Mouse (Mus musculus) limb, embryonic 14.5 days (tissue): ENCODE data around the gene Aldh3a1. TPM values are rescaled to one million over a fixed set of nuclear protein-coding genes. Genes with fewer than 3 reads are reported as not detected.
A peak's percentile ranks its signal among the peaks of the same experiment; 100 is the strongest.
"Not testable (repeated sequence)": the region's sequence is repeated elsewhere in the genome, so short reads cannot be mapped to it uniquely, and the experiment has no call there.

ENCODE experiments used
- ATAC-seq: fragments of 200-750 bp; cut with Nextera tagmentation; 2 replicates; pipeline ENCODE4 v1.8.0; 2017; ENCODE audit warnings: low read depth, moderate number of reproducible peaks, moderate TSS enrichment; ENCODE audit not compliant: low FRiP score
- DNase-seq: peaks from one replicate; pipeline ENCODE4 v3.0.0-alpha.2; 2015; ENCODE audit warnings: low spot score
- H3K27ac ChIP-seq: fragments of 300-500 bp; sonication (generic); replicated peaks from 2 replicates; pipeline ENCODE4 v1.5.1; 2014; ENCODE audit warnings: low read depth, mild to moderate bottlenecking, low read length, moderate library complexity, mixed read lengths
- H3K27me3 ChIP-seq: fragments of 300-500 bp; sonication (generic); 2 replicates; pipeline ENCODE4 v1.6.1; 2014; ENCODE audit warnings: low read length, mixed read lengths; ENCODE audit not compliant: control insufficient read depth, insufficient read depth
- H3K36me3 ChIP-seq: fragments of 300-500 bp; sonication (generic); 2 replicates; pipeline ENCODE4 v1.6.1; 2014; ENCODE audit warnings: mild to moderate bottlenecking, low read length, moderate library complexity, mixed read lengths; ENCODE audit not compliant: control insufficient read depth, insufficient read depth
- H3K4me1 ChIP-seq: fragments of 300-500 bp; sonication (generic); 2 replicates; pipeline ENCODE4 v1.6.1; 2014; ENCODE audit warnings: antibody characterized with exemption, low read length, mixed read lengths; ENCODE audit not compliant: control insufficient read depth, insufficient read depth
- H3K4me2 ChIP-seq: fragments of 300-500 bp; sonication (generic); replicated peaks from 2 replicates; pipeline ENCODE4 v1.6.1; 2014; ENCODE audit warnings: low read depth, mild to moderate bottlenecking, low read length, moderate library complexity; ENCODE audit not compliant: severe bottlenecking
- H3K4me3 ChIP-seq: fragments of 300-500 bp; sonication (generic); replicated peaks from 2 replicates; pipeline ENCODE4 v1.5.1; 2014; ENCODE audit warnings: low read length
- H3K9ac ChIP-seq: fragments of 300-500 bp; sonication (generic); 2 replicates; pipeline ENCODE4 v1.6.1; 2014; ENCODE audit warnings: mild to moderate bottlenecking, low read depth, low read length, moderate library complexity; ENCODE audit not compliant: severe bottlenecking
- H3K9me3 ChIP-seq: fragments of 300-500 bp; sonication (generic); 2 replicates; pipeline ENCODE4 v1.6.1; 2016; ENCODE audit warnings: low read length; ENCODE audit not compliant: control insufficient read depth
- POLR2A ChIP-seq: fragments of 200-500 bp; IDR thresholded peaks from 2 replicates; pipeline ENCODE4 v1.8.0; 2012; ENCODE audit warnings: inconsistent platforms, mild to moderate bottlenecking, moderate library complexity, borderline replicate concordance; ENCODE audit not compliant: insufficient read depth, insufficient read length; ENCODE audit errors: extremely low read depth
- WGBS: fragments of 180-500 bp; shearing (Covaris S2); extraction: QIAGEN DNeasy Blood & Tissue Kit; methylation state at CpG from one replicate; pipeline ENCODE4 v1.1.7; 2014; 5-methylcytosine and 5-hydroxymethylcytosine counted together
- polyA plus RNA-seq, 2 experiments: library from polyadenylated mRNA; depleted of rRNA in 1 of 2; stranded (reverse) in 1 of 2; unstranded in 1 of 2; fragments of >200 nt; fragmentation: Nextera tagmentation in 1 of 2; extraction: Ambion mirVana in 1 of 2; gene quantifications; 2 replicates each; pipeline versions ENCODE4 v1.2.1 to v1.2.3; 2012 to 2014

Gene Aldh3a1
- polyA plus RNA-seq, 2 experiments = 0.47 to 0.70 TPM

DNA sequence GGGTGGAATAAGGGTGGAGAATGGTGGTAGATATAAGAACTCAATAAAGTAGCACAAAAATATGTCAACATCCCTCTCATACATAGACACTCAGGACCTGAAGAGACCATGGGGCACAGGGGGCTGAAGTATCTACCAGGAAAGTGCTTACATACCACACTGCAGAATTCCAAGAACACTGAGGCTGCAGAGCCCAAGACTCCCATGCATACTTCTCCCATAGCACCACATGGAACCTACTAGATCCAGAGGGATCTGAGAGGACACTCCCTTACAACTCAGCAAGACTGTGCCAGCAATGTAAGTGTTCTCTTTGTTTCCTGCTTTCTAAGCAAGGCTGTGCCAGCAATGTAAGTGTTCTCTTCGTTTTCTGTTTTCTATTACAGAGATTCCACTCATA is 23.5 kb upstream of the Aldh3a1 start:
- Histone ChIP-seq H3K4me2 (no peak overlapping the region), H3K9me3 (peaks cover 4% of the 10 kb centered on the region; the same call in 1 of the 2 replicates), H3K9ac (no peak overlapping the region), H3K36me3 (no peaks in the 10 kb centered on the region), H3K27ac (0 out of 2 replicates have a peak overlapping the region, but pooled peaks have one; percentile 1), H3K4me3 (no peak overlapping the region), H3K4me1 (peaks cover 14% of the 10 kb centered on the region; the same call in 1 of the 2 replicates), H3K27me3 (no peaks in the 10 kb centered on the region)
- DNase-seq (no peak), ATAC-seq (no peak)
- no peak for TF ChIP-seq POLR2A
- 63% methylated on average over 1 of the region's 1 CpGs for WGBS

DNA sequence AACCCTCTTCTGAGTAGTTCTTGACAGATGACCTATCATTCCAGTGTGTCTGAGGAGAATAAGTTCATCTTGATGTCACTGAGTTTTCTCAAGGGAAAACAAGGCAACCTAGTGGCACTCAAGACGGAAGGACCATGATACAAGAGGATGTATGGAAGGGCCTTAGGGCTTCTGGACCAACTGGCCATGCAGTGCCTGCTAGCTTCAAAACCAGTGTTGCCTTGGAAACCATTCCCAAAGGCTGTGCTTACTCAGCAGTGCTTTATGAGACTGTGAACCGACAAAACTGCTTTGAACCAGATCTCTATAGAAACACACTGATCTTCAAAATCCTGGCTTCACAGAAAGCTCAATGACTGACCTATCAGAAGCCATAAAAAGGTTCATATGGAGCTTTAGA is 16.6 kb upstream of the Aldh3a1 start:
- H3K36me3 ChIP-seq = no peaks in the 10 kb centered on the region
- no peak for DNase-seq
- no peak for ATAC-seq
- H3K4me3 ChIP-seq = no peak overlapping the region
- H3K4me2 ChIP-seq = no peak overlapping the region
- H3K4me1 ChIP-seq = no peaks in the 10 kb centered on the region
- H3K9me3 ChIP-seq = peaks cover 2% of the 10 kb centered on the region; the same call in 1 of the 2 replicates
- no peak overlapping the region for H3K9ac ChIP-seq
- WGBS = 56% methylated on average over 2 of the region's 2 CpGs
- TF ChIP-seq POLR2A = no peak
- no peak overlapping the region for H3K27ac ChIP-seq
- H3K27me3 ChIP-seq = no peaks in the 10 kb centered on the region

DNA sequence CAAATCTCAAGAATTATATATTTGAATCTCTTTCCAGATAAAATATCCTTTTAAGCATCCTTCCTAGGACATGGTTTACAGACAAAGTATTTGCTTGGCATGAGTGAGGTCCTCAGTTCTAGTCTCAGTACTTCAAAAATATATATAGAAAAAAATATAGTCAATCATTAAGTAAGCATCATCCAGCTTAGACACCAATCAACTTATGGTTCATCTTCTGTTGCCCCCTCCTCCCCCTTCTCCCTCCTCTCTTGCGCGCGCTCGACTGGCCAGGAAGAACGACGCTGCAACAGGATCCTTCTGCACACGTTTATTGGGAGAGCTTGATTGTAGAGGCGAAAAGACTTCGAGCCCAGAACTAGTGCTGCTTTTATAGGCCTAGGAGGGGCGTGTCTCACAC is 15.2 kb upstream of the Aldh3a1 start:
- not testable (repeated sequence) for H3K9me3 ChIP-seq, H3K4me3 ChIP-seq, H3K36me3 ChIP-seq, DNase-seq, ATAC-seq, H3K9ac ChIP-seq, H3K4me2 ChIP-seq, H3K27ac ChIP-seq, H3K27me3 ChIP-seq, H3K4me1 ChIP-seq
- WGBS = 95% methylated on average over 6 of the region's 10 CpGs

DNA sequence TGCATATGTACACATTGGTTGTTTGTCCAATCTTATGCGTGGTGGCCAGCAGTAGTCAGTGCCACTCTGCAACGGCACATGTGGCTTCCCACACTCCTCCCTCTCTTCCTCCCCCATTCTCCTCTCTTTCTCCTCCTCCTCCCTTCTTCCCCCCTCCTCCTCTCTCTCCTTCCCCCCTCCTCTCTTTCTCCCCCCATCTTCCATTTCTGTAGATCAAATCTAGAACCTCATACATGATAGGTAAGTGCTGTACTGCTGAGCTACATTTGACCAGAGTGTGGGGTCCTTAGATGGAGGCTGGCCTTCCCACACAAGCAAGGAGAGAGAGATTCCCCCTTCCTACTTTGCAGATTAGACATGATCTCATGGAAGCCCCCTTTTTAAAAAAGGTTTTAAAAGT is 14.6 kb upstream of the Aldh3a1 start:
- Histone ChIP-seq H3K36me3 (no peaks in the 10 kb centered on the region), H3K9me3 (no peaks in the 10 kb centered on the region), H3K27ac (no peak overlapping the region), H3K9ac (no peak overlapping the region), H3K4me1 (no peaks in the 10 kb centered on the region), H3K4me2 (no peak overlapping the region), H3K27me3 (no peaks in the 10 kb centered on the region), H3K4me3 (no peak overlapping the region)
- DNase-seq (no peak), ATAC-seq (no peak)
- 97% methylated on average over 2 of the region's 2 CpGs for WGBS
- no peak for TF ChIP-seq POLR2A

DNA sequence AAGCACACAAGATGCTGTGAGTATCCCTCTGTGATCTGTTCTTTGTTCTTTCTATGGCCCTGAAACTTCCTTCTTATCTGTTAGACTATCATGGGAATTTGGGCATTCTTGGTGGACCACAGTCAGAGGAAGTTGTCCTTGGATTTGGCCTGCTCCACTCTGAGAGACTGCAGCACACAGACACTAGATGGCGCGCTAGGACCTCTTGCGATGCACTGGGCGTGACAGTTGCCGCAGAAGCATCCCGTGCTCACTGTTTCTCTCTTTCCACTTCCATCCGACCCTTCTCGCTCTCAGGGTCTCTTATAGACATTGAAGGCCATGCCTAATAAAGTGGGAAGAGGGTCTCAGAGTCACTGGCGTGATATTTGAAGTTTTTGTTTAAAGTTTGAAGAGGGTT is 13.9 kb upstream of the Aldh3a1 start:
- no peak for TF ChIP-seq POLR2A
- Histone ChIP-seq H3K27ac (no peak overlapping the region), H3K4me2 (no peak overlapping the region), H3K36me3 (no peaks in the 10 kb centered on the region), H3K4me1 (no peaks in the 10 kb centered on the region), H3K4me3 (no peak overlapping the region), H3K9me3 (no peaks in the 10 kb centered on the region), H3K27me3 (no peaks in the 10 kb centered on the region), H3K9ac (no peak overlapping the region)
- 5% methylated on average over 9 of the region's 9 CpGs for WGBS
- DNase-seq (peak; percentile 80), ATAC-seq (peak; percentile 60; the same call in 1 of the 2 replicates)
